Mouse (Mus musculus): ENCODE measurements around the gene H2afy2. TPM values are rescaled to one million over a fixed set of nuclear protein-coding genes. Genes with fewer than 3 reads are reported as not detected.

The H2afy2 gene
- polyA plus RNA-seq, 1 experiment = 41.2 TPM

GRCm38 (mm10) chr10:61694870-61695670 lies 88.9 kb downstream of the H2afy2 start, which contains the start of gene Tysnd1:
Tysnd1 (plus strand) TSS chr10:61695514.
- H3K4me3 ChIP-seq (ENCODE audit: insufficient read depth, low read length) = peak within 1 kb of the TSS; percentile 66
- no peaks in the 10 kb centered on the region for H3K4me1 ChIP-seq (ENCODE audit: control insufficient read depth, insufficient read depth, low read length)
- TF ChIP-seq POLR2A (IDR thresholded peaks at IDR 0.05; ENCODE audit: low read depth, low read length) (peak; percentile 74), CTCF (IDR thresholded peaks at IDR 0.05; ENCODE audit: borderline replicate concordance, insufficient read depth, low read length) (no peak)
- H3K27ac ChIP-seq (ENCODE audit: insufficient read depth, low read length) = peak within 1 kb of the TSS; percentile 39

- Histone ChIP-seq H3K27ac (ENCODE audit: insufficient read depth, low read length) (no peak overlapping the region), H3K4me3 (ENCODE audit: insufficient read depth, low read length) (no peak overlapping the region), H3K4me1 (ENCODE audit: control insufficient read depth, insufficient read depth, low read length) (no peaks in the 10 kb centered on the region)
- TF ChIP-seq POLR2A (IDR thresholded peaks at IDR 0.05; ENCODE audit: low read depth, low read length) (no peak), CTCF (IDR thresholded peaks at IDR 0.05; ENCODE audit: borderline replicate concordance, insufficient read depth, low read length) (no peak)
Observed at GRCm38 (mm10) chr10:61693563-61693962, 90.4 kb downstream of the H2afy2 start.

GRCm38 (mm10) chr10:61689405-61689804 lies 94.5 kb downstream of the H2afy2 start:
- H3K4me1 ChIP-seq (ENCODE audit: control insufficient read depth, insufficient read depth, low read length) = no peaks in the 10 kb centered on the region
- no peak overlapping the region for H3K27ac ChIP-seq (ENCODE audit: insufficient read depth, low read length)
- H3K4me3 ChIP-seq (ENCODE audit: insufficient read depth, low read length) = no peak overlapping the region
- TF ChIP-seq CTCF (IDR thresholded peaks at IDR 0.05; ENCODE audit: borderline replicate concordance, insufficient read depth, low read length) = no peak
- TF ChIP-seq POLR2A (IDR thresholded peaks at IDR 0.05; ENCODE audit: low read depth, low read length) = no peak

Other genes starting within 250 kb of the H2afy2 start
- 0.47 and 1.2 TPM in 2 replicates for gene Npffr1, start 188.7 kb downstream of the H2afy2 start, polyA plus RNA-seq (2011; ENCODE audit: insufficient read length, low read depth, missing spikeins)
- 67.1 and 70.0 TPM in 2 replicates for gene Ppa1, start 135.6 kb downstream of the H2afy2 start, polyA plus RNA-seq (2011; ENCODE audit: insufficient read length, low read depth, missing spikeins)
- 249 and 278 TPM in 2 replicates for gene Sar1a, start 103.8 kb downstream of the H2afy2 start, polyA plus RNA-seq (2011; ENCODE audit: insufficient read length, low read depth, missing spikeins)
- gene Tysnd1, start 88.6 kb downstream of the H2afy2 start, polyA plus RNA-seq (2011; ENCODE audit: insufficient read length, low read depth, missing spikeins) = 14.5 and 19.3 TPM in 2 replicates
- gene Aifm2, start 68.9 kb downstream of the H2afy2 start, polyA plus RNA-seq (2011; ENCODE audit: insufficient read length, low read depth, missing spikeins) = 11.5 and 14.9 TPM in 2 replicates
- gene Col13a1, start 195.0 kb upstream of the H2afy2 start, polyA plus RNA-seq (2011; ENCODE audit: insufficient read length, low read depth, missing spikeins) = not detected in 2 replicates

Measured in embryonic fibroblast, embryonic 13.5 days (primary cell).